Mouse (Mus musculus) kidney, postnatal 4 days (tissue): ENCODE measurements around the gene Mlxipl.

Source experiments
- DNase-seq, 2 experiments: peaks; one replicate each; pipeline ENCODE4 v3.0.0; 2021; ENCODE audit warnings: mixed read lengths in 2 of 2

The Mlxipl gene

GRCm38 (mm10) chr5:135148715-135149052, 59.0 kb downstream of the Mlxipl start:
- DNase-seq = no peak

GRCm38 (mm10) chr5:135149053-135149819, 59.5 kb downstream of the Mlxipl start, which contains the start of gene Tbl2:
Tbl2 (plus strand) TSS chr5:135149657.
- peak; percentile 99 to 100 for DNase-seq

- DNase-seq = no peak
Measured at GRCm38 (mm10) chr5:135149820-135150178, 60.1 kb downstream of the Mlxipl start.

GRCm38 (mm10) chr5:135156496-135156895, 66.8 kb downstream of the Mlxipl start:
- DNase-seq = no peak

- DNase-seq = no peak
Measured at GRCm38 (mm10) chr5:135161221-135161620, 71.5 kb downstream of the Mlxipl start.

- peak in 1 of 2 experiments; percentile 12 for DNase-seq
Measured at GRCm38 (mm10) chr5:135161650-135162049, 72.0 kb downstream of the Mlxipl start.

- peak; percentile 39 to 64 for DNase-seq
Measured at GRCm38 (mm10) chr5:135162361-135162760, 72.7 kb downstream of the Mlxipl start.

- peak; percentile 14 to 50 for DNase-seq
Measured at GRCm38 (mm10) chr5:135162821-135163220, 73.1 kb downstream of the Mlxipl start.

- DNase-seq = no peak
Measured at GRCm38 (mm10) chr5:135166909-135167308, 77.2 kb downstream of the Mlxipl start.

- DNase-seq = no peak
Measured at GRCm38 (mm10) chr5:135167469-135167868, 77.8 kb downstream of the Mlxipl start.

GRCm38 (mm10) chr5:135168063-135169062, 78.7 kb downstream of the Mlxipl start, which contains the start of gene Bcl7b:
Bcl7b (plus strand) TSS chr5:135168283.
- peak; percentile 96 to 98 for DNase-seq

GRCm38 (mm10) chr5:135169479-135169878, 79.8 kb downstream of the Mlxipl start:
- no peak for DNase-seq

- DNase-seq = no peak
Measured at GRCm38 (mm10) chr5:135171688-135172220, 82.1 kb downstream of the Mlxipl start.

GRCm38 (mm10) chr5:135172986-135173385, 83.3 kb downstream of the Mlxipl start:
- no peak for DNase-seq

GRCm38 (mm10) chr5:135175086-135175485, 85.4 kb downstream of the Mlxipl start:
- no peak for DNase-seq

GRCm38 (mm10) chr5:135178523-135178922, 88.8 kb downstream of the Mlxipl start:
- no peak for DNase-seq

GRCm38 (mm10) chr5:135178996-135179395, 89.3 kb downstream of the Mlxipl start:
- no peak for DNase-seq

GRCm38 (mm10) chr5:135179616-135180015, 89.9 kb downstream of the Mlxipl start:
- DNase-seq = no peak

GRCm38 (mm10) chr5:135180796-135181195, 91.1 kb downstream of the Mlxipl start:
- DNase-seq = no peak

GRCm38 (mm10) chr5:135181776-135182175, 92.1 kb downstream of the Mlxipl start:
- no peak for DNase-seq

GRCm38 (mm10) chr5:135183131-135183861, 93.6 kb downstream of the Mlxipl start:
- peak; percentile 45 to 66 for DNase-seq

GRCm38 (mm10) chr5:135185016-135185415, 95.3 kb downstream of the Mlxipl start:
- no peak for DNase-seq
